Mouse (Mus musculus): ENCODE results near the gene Chchd4.
"Not testable (repeated sequence)": the region's sequence is repeated elsewhere in the genome, so short reads cannot be mapped to it uniquely, and the experiment has no call there.

Chchd4 gene

DNA sequence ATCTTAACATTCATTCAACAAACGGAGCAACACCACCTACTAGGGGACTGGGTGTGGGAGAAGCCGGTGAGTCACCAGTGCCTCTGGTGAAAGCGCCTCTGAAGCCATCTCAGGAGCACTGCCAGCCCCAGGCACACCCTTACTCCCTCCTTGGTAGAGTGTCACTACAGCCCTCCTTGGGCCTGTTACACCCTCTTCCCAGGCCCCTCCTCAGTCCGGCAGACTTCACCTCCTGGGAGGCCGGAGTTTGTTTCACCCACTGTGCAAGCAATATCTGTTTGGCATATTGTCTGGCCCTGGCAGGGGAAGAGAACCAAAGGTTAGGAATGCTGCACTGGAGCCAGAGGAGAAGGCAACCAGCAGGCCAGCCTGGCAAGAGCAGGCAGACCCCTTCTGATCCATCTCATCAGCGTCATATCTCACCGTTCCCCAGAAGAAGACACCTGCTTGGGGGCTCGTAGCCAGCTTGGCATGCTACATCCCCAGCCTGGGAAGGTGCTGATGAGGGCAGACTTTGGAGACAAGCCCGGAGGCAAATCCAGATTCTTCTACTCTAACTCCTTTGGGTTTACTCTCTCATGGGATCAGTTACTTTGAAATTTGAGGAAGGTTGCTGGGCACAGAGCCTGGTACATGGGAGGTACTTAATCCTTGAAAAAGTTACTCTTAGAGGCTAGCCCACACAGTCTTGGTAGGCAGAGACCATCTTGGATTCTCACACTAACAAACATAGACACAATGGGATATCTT is 1.3 kb upstream of the Chchd4 start:
- DNase-seq (ENCODE audit: low read depth, low spot score) = peak; percentile 67

DNA sequence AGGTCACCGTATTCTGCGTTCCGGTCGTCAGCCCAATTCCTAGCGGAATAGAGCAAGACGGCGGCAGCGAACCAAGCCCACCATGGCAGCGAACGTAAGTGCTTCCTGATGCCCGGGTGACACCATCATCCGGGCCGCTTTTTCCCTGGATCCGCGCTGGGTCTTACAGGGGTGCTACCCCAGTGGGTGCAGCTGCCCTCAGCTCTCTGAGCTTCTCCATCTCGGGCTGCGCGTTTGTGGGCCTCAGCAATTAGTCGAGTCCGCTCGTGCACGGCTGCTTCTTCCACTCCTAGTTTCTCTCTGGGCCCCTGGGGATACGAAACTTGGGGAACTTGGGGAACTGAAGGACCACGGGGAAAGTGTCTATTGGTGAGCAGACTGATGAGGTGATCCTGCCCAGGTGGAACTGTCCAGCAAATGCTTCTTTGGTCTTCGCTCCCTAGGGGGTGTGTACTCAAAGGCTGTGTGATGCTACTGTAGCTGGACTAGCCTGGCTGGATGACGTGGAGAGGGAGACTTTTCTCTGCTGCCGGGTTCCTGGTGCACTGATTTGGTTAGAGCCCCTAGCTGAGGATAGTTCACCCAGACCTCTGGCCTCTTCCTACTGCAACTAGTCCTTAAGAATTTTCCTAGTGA is 577 bp upstream of the Chchd4 start:
- DNase-seq (ENCODE audit: low read depth, low spot score) = peak; percentile 11

DNA sequence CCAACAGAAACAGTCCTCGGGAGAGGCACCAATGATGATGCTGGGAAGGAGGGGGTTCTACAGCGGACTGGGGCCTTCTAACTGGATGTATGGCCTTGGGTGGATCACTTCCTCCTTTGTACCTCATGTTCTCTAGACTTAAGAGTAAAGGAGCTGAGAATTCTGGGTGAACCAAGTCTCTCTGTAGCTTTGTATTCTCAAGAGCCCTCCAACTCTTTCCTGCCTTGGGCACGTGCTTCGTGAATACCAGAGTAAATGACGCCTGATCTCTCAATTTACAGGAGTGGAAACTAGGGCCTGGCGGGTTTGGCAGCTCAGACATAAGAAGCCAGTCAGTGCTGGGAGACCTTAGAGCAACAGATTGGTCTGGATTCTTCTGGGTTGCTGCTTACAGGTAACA is 1.0 kb downstream of the Chchd4 start:
- DNase-seq (ENCODE audit: low read depth, low spot score) = peak; percentile 13

DNA sequence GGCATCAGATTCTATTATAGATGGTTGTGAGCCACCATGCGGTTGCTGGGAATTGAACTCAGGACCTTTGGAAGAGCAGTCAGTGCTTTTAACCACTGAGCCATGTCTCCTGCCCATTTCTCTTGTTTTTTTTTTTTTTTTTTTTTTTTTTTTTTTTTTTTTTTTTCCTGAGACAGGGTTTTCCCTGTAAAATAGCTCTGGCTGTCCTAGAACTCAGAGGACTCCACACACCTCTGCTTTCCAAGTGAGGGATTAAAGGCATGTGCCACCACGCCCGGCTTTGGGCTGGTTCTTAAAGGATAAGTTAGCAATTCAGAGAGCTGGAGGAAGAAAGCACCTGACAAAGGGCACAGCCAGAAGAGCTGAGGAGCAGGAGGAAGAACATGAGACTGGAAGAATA is 1.9 kb downstream of the Chchd4 start:
- DNase-seq (ENCODE audit: low read depth, low spot score) = not testable (repeated sequence)

DNA sequence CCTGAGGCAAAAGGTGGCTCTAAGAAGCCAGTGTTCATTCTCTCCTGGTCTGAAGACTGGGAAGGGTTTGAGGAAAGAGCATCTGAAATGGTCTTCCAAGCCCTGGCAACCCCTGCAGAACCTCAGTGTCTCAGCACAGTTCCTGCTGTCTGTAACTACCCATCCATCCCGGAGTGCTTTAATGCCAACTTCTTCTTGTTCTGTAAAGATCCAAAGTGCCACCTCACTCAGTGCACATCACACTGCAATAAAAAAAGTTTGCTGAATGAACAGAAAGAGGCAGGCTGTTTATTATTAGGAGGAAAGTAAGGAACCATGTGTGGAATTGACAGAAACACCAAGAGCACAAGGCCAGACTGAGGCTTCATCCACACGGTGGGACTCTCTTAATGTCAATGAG is 2.6 kb downstream of the Chchd4 start:
- DNase-seq (ENCODE audit: low read depth, low spot score) = no peak

DNA sequence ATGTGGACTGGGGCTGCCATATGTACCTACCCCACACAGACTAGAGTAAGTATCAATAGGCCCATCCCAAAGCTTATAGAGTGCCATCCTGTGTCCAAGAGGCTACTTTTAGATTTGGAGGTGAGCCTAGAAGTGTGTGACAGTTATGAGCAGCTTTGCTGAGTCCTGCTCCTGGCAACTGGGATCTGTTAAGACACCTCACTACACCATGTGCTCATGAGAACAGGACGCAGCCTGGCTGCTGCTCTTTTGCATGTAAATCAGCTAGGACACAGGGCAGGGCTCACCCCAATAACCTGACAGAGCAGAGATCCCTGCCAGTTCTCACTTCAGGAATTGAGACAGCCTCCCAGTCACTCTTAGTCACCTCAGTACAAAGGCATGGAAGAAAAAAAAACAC is 6.2 kb downstream of the Chchd4 start:
- no peak for DNase-seq (ENCODE audit: low read depth, low spot score)

DNA sequence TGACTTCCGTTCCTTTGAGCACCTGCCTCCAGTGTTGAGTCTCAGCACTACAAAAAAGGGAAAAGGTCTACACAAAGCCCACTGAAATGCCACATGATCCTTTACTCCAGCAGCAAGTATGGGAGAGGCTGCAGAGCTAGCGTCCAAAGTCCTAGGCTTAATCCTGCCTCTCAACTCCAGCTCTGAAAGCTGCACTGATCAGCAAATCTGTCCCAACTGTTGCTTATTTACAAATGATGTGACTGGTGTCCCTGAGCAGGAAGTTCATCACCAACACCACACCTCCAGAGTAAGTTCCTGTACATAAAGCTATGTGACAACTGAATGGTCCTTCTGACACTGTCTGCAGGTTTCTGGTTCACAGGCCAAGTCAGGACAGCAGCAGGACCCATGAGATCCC is 7.6 kb downstream of the Chchd4 start:
- DNase-seq (ENCODE audit: low read depth, low spot score) = no peak

DNA sequence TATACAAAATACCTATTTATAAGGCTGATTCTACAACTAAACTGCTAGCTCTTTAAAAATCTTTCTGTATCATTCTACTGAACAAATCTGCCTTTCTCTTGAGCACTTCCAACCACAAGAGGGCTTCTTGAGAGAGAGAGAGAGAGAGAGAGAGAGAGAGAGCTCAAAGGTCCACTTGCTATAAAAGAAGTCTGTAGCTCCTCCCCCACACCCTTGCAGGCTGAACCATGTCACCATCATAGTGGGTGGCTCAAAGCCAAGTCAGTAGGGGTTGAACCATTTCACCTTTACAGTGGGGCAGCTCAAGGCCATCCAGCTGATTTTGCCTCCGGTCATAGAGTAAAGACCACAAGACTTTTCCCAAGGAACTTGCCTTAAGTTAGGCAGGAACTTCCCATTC is 13.9 kb downstream of the Chchd4 start:
- no peak for DNase-seq (ENCODE audit: low read depth, low spot score)

DNA sequence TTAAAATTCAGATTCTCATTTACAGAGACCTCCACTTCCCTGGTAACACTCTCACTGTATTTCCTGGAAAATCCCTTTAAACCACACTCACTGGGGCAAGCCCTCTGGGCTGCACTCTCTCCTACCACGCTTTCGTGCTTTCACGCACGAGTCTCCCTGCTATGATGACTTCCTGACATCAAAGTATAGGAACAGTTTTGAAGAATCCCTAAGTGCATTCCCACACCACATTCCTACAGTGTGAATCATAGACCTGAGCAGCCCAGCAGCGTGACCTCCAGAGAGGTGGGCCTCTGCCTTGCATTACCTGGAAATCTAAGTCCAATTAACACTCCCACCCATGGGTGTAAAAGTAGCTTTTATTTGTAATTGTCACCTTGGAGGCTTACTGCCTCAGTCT is 18.8 kb downstream of the Chchd4 start:
- no peak for DNase-seq (ENCODE audit: low read depth, low spot score)

DNA sequence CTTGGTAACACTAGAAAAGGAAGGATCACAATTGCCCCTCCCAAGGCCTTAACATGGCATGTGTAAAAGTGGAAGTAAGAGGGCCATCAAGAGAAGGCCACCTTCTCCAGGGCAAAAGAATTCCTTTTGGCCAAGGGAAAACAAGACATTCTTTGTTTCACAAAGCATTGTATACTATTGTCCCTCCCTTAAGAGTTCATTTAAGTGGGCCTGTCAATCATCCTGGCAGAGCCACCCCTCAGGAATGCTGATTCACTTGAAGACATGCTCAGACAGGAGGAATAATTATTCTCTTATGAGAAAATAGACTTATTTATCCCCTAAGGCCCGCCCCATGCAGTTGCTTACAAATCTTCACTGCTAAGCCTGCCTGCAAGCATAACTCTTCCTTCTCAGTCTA is 21.3 kb downstream of the Chchd4 start:
- DNase-seq (ENCODE audit: low read depth, low spot score) = no peak

DNA sequence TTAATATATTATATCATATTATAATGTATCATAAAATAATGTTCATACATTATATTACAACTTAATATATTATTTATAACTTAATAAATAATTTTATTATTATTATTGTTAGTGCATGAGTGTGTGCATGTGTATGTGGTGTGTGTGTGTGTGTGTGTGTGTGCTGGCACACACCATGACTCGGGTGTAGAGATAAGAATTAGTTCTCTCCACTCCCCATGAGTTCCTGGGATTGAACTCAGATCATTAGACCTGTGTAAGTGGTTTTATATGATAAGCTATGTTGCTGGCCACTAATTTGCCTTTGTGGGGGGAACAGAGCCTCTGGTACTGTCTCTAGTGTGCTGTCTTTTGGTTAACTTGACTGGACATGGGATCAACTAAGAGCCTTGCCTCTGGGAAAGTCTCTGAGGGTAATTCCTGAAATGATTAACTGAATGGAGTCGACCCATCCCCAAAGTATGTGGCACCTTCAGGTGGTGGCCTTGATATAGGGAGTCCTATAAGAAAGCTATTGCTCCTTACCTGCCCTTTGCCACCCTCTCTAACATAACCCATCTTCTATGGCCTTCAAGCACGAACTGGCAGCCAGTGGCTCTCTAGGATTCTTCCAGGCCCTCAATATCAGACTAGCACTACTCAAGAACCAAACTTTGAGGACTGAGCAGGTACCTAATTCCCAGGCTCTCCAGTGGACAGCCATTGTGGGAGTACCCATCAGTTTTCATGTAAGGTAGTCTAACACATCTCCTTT is 23.7 kb downstream of the Chchd4 start:
- DNase-seq (ENCODE audit: low read depth, low spot score) = no peak

DNA sequence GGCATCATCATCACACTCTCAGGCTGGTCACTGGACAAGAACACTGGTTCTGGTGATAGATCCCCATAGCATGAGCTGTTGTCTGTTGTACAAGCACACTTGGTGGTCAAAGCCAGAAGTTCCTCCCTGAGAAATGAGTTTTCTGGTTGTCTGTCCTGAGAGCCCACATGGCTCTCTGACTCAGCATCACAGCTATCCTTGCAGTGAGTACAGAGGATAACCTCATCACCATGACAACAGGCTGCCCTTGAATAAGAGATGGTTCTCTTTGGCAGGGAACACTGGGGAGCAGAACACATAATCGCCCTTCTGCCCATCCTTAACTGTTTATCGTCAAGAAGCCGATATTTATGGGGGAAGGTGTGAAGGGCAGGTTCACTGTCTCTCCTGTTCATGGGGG is 28.0 kb downstream of the Chchd4 start:
- DNase-seq (ENCODE audit: low read depth, low spot score) = peak; percentile 55

DNA sequence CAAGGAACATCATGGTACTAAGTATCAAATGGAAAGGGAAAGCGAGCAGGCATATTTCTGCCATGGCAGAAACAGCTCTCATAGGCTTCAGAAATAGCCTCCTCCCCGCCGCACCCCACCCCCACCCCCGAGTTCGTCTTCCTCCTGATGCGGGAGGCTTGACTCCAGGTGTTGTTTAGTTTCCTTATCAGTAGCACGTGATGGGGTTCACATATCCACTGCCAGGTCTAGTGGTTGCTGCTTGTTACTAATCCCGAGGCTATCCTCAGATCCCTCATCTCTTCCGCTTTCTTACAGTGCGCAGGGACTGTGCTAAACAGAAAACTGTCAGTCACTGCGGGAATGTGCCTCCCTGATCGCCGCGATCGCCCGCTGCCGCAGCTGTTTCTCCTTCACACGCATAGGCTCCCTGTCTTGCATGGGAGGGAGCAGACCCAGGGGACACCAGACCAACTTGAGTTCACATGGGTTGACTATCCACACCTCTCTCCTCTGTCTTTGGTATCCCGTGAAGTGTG is 32.1 kb downstream of the Chchd4 start:
- DNase-seq (ENCODE audit: low read depth, low spot score) = no peak

DNA sequence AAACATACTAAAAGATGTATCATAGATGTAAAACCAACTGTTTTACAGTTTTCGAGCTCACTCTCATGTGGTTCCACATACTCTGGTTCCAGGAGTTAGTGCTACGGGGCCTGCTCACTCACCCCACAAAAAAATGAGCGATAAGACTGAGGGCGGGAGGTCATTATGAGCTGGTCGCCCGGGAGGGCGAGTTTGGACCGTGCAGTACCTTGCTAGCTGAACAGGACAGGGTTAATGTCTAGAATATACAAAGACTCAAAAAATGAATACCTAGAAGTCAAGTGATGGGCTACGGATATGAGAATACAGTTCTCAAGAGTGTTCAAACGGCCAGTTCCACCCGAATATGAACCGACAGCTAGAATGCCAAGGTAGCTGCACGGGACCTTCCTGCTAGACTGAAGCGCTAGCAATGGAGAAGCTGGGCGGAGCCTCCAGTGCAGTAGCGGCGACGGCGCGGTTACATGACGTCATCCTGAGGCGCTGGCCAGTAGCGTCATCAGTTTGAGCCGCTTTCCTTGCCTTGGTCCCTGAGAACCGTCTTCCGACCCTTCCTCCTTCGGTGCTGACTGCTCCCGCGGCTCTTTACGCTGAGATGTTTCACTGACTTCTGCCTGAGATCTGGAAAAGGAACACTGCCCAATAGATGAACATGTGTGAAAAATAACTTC is 32.7 kb downstream of the Chchd4 start:
- peak; percentile 99 for DNase-seq (ENCODE audit: low read depth, low spot score)

DNA sequence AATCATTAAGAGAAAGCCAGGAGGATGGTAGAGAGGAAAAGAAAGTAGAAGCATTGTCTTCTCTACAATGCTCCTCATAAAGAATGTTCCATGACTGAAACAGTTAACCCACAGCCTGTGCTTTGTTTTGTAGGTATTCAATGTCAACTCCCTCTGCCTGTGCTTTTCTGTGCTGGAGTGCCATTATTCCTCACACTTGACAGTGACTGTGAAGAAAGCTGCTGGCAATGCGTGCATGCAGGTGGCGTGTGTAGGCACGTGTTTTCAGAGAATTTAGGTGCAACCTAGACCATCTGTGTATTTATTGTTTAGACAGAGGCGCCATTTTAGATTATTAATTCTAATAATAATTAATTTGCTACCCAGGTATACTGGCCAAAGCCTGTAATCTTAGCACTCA is 49.2 kb downstream of the Chchd4 start:
- DNase-seq (ENCODE audit: low read depth, low spot score) = no peak

DNA sequence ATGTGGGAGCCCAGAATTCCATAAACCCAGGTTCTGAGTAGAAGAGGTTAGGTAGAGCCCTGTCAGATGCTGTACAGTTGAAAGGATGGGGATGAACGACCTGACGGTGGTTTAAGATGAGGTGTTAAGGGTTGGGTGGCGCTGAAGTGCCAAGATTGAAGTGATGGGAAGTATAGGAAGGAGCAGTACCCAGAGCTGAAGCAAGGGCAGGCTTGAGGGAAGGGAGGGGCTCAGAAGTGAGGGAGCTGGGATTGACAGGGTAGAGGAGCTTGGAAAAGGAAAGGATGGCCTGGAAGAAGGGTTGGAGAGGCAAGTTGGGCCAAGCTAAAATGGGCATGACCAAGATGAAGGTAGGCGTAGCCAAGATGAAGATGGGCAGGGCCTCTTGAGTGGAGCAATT is 51.7 kb downstream of the Chchd4 start:
- no peak for DNase-seq (ENCODE audit: low read depth, low spot score)

DNA sequence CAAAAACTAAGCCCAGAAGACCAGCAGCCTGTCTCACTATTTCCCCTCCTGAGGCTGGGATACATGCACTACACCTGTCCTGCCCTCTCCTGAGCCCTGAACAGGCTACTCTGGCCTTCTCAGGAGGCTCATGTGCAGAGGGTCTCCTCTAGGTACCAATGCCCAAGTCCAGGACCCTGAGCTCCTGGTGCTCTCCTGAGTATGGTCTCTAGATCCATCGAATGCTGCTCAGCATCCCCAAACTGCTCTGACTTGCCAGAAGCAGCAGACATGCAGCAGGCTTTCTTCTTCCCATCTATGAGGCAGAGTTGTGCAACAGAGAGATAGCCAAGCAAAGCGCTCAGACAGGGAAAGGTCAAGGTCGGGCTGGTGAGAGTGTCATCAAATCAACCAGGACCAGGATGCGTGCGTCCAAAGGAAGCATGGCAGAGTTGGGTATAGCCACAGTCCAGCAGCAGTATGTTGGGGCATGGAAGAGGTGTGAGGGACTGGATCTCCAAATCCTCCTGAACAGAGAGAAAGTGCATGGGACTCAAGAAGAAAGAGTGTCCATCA is 56.0 kb downstream of the Chchd4 start:
- DNase-seq (ENCODE audit: low read depth, low spot score) = no peak

DNA sequence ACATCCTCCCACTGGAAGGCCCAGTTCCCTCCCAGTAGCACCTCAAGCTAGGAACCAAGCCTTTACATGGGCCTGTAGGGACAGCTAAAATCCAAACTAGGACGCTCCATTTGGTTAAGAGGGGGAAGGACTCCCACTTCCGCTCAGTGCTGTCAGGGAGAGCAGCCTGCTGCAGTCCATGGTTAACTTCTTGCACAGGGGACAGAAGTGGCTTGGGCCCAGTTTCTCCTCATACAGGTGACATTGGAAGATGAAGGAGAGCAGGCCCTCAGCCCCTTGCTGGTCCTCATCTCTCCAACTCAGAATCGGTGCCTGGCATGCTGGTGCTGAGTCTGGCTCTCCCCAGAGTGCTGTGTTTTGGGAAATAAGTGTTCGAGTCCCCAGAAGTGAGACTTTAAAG is 57.2 kb downstream of the Chchd4 start:
- no peak for DNase-seq (ENCODE audit: low read depth, low spot score)

DNA sequence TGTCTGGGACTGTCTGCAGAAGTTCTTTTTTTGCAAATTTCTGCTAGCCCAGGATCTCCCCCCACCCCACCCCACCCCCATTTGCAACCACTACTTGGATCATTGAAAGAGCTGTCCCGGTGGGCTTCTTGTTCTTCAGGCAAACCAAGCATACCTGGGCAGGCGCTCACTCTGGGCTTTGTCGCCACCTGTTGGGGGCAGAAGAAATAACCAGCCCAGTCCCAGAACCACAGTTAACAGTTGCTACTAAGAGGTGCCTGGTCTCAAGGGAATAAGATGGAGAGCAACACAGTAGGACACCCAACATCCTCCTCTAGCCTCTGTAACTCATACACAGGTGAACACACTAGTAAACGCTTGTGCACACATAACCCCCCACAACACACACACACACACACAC is 58.5 kb downstream of the Chchd4 start:
- peak; percentile 60 for DNase-seq (ENCODE audit: low read depth, low spot score)

Data from brain, adult 2 months (tissue).